Comparison of ENCODE assay signal across 36 mouse cellular contexts in the genomic region with DNA sequence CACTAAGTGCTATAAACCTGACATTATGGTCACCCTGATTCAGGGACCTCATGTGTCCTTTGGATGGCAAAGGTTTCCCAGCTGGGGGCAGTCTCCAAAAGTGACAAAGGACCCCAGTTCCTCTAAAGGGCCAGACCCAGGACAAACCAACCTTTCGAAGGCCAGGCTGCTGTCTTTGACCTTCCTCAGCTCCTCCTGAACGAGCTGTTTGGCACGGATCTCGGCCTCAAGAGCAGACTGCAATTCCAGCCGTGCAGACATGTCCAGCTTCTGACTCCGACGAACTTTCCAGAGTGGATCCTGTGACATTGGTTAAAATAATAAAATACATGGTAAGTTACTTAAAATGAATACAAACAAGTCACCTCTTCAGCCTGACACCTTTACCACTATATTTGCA. TPM values are rescaled to one million over a fixed set of nuclear protein-coding genes. Genes with fewer than 3 reads are reported as not detected.
"Had no signal": no experiment of that assay in that cellular context is flagged by ENCODE, and none has a peak within 500 bp of the region (broad histone marks: within the 10 kb centered on the region; RNA-seq: fewer than 3 reads in every experiment).

No protein-coding gene starts in this region.

- H3K4me2 ChIP-seq: limb, embryonic 12.5 days; limb, embryonic 13.5 days; limb, embryonic 15.5 days; liver, embryonic 11.5 days; liver, embryonic 12.5 days; liver, embryonic 13.5 days; liver, embryonic 15.5 days; lung, embryonic 14.5 days; lung, embryonic 15.5 days; midbrain, embryonic 11.5 days; midbrain, embryonic 12.5 days; midbrain, embryonic 13.5 days; midbrain, embryonic 15.5 days; neural tube, embryonic 12.5 days; neural tube, embryonic 13.5 days had no signal

- H3K9ac ChIP-seq: limb, embryonic 12.5 days; limb, embryonic 13.5 days; limb, embryonic 15.5 days; liver, embryonic 12.5 days; liver, embryonic 13.5 days; liver, embryonic 14.5 days; liver, embryonic 15.5 days; liver, postnatal 0 days; lung, embryonic 14.5 days; lung, embryonic 15.5 days; midbrain, embryonic 12.5 days; midbrain, embryonic 13.5 days; midbrain, embryonic 15.5 days; neural tube, embryonic 12.5 days; neural tube, embryonic 13.5 days had no signal

- H3K4me1 ChIP-seq: limb, embryonic 10.5 days; limb, embryonic 12.5 days; limb, embryonic 13.5 days; limb, embryonic 15.5 days; lung, embryonic 15.5 days; midbrain, embryonic 10.5 days; midbrain, embryonic 12.5 days; midbrain, embryonic 13.5 days; midbrain, embryonic 15.5 days; neural tube, embryonic 12.5 days; neural tube, embryonic 13.5 days had no signal

- H3K27ac ChIP-seq: limb, embryonic 10.5 days; limb, embryonic 12.5 days; limb, embryonic 13.5 days; limb, embryonic 15.5 days; liver, embryonic 12.5 days; liver, embryonic 13.5 days; liver, embryonic 14.5 days; liver, embryonic 15.5 days; lung, embryonic 15.5 days; macrophage; midbrain, embryonic 10.5 days; midbrain, embryonic 12.5 days; midbrain, embryonic 13.5 days; midbrain, embryonic 15.5 days; neural tube, embryonic 12.5 days; neural tube, embryonic 13.5 days had no signal

- H3K9me3 ChIP-seq: limb, embryonic 10.5 days; limb, embryonic 12.5 days; limb, embryonic 13.5 days; limb, embryonic 15.5 days; liver, embryonic 12.5 days; liver, embryonic 13.5 days; liver, embryonic 15.5 days; lung, embryonic 15.5 days; midbrain, embryonic 10.5 days; midbrain, embryonic 12.5 days; midbrain, embryonic 13.5 days; midbrain, embryonic 15.5 days; neural tube, embryonic 12.5 days; neural tube, embryonic 13.5 days had no signal

- DNase-seq: left cerebral cortex, postnatal 4 days; liver; liver, embryonic 13.5 days; liver, postnatal 0 days; lung, adult 18-20 months; lung, adult 2 months; lung, embryonic 14.5 days; lung, postnatal 10 days; lung, postnatal 14 days; lung, postnatal 36 days; lung, postnatal 4 days; midbrain, embryonic 14.5 days had no signal

- ATAC-seq: liver, embryonic 12.5 days; liver, postnatal 0 days; lung, postnatal 0 days; midbrain, embryonic 13.5 days; midbrain, embryonic 15.5 days; midbrain, embryonic 16.5 days had no signal

- H3K4me3 ChIP-seq: limb, embryonic 10.5 days; limb, embryonic 12.5 days; limb, embryonic 13.5 days; limb, embryonic 15.5 days; liver, embryonic 12.5 days; liver, embryonic 13.5 days; liver, embryonic 15.5 days; lung, embryonic 15.5 days; megakaryocyte, embryonic 14.5 days; midbrain, embryonic 10.5 days; midbrain, embryonic 12.5 days; midbrain, embryonic 13.5 days; midbrain, embryonic 15.5 days; myocyte; neural tube, embryonic 12.5 days; neural tube, embryonic 13.5 days had no signal

- H3K27me3 ChIP-seq: limb, embryonic 12.5 days; limb, embryonic 13.5 days; limb, embryonic 15.5 days; liver, embryonic 12.5 days; liver, embryonic 13.5 days; liver, embryonic 15.5 days; lung, embryonic 15.5 days; midbrain, embryonic 12.5 days; midbrain, embryonic 13.5 days; midbrain, embryonic 15.5 days; neural tube, embryonic 12.5 days; neural tube, embryonic 13.5 days had no signal

RNA-seq across cellular contexts. Expression of gene Amn, which starts 43.4 kb away (rescaled TPM):
- total RNA-seq: megakaryocyte progenitor cell, adult 5-6 weeks; monocyte, adult 5-6 weeks had no signal
- polyA plus RNA-seq: macrophage; neural tube, embryonic 11.5 days had no signal
